Mouse (Mus musculus): Measurements from ENCODE around the gene Pik3c2g. TPM values are rescaled to one million over a fixed set of nuclear protein-coding genes. Genes with fewer than 3 reads are reported as not detected.
"Not testable (repeated sequence)": the region's sequence is repeated elsewhere in the genome, so short reads cannot be mapped to it uniquely, and the experiment has no call there.

The Pik3c2g gene
- polyA plus RNA-seq, 1 experiment: 0.02 TPM

GRCm38 (mm10) chr6:139882076-139882475 lies 295.1 kb downstream of the Pik3c2g start:
- TF ChIP-seq CTCF (IDR thresholded peaks at IDR 0.05; ENCODE audit: extremely low read depth, insufficient read depth, low read length) (no peak), POLR2A (IDR thresholded peaks at IDR 0.05; ENCODE audit: extremely low read depth, insufficient read depth, low read length) (no peak)
- no peak overlapping the region for H3K4me3 ChIP-seq (ENCODE audit: insufficient read depth, low read length)

DNA sequence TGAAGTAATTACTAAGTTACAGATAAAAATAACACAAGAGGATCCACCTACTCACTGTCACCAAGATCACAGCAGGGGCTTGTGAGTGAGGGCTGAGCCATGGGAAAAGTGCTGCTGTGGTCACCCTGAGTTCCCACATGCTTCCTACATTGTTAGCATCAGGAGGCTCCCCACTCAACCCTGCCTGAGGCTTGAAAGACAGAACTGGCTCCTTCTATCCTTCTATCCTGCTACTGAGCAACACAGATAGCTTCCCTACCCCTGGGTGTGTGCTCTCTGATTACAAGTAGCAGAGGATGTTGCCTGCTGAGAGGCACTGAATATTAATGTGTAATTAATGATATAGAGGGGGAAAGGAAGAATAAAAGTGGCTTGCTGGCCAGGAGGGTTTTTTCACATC lies 300.2 kb downstream of the Pik3c2g start:
- Histone ChIP-seq H3K27ac (ENCODE audit: insufficient read depth, low read length) (no peak overlapping the region), H3K4me3 (ENCODE audit: insufficient read depth, low read length) (no peak overlapping the region), H3K4me1 (ENCODE audit: control insufficient read depth, insufficient read depth, low read length) (no peaks in the 10 kb centered on the region)
- TF ChIP-seq CTCF (IDR thresholded peaks at IDR 0.05; ENCODE audit: extremely low read depth, insufficient read depth, low read length): no peak
- no peak for TF ChIP-seq POLR2A (IDR thresholded peaks at IDR 0.05; ENCODE audit: extremely low read depth, insufficient read depth, low read length)

More at GRCm38 (mm10) chr6:139882076-139882475, 295.1 kb downstream of the Pik3c2g start:
- Histone ChIP-seq H3K27ac (ENCODE audit: insufficient read depth, low read length) (no peak overlapping the region), H3K4me1 (ENCODE audit: control insufficient read depth, insufficient read depth, low read length) (no peaks in the 10 kb centered on the region)

- Histone ChIP-seq H3K27ac (ENCODE audit: insufficient read depth, low read length) (no peak overlapping the region), H3K4me1 (ENCODE audit: control insufficient read depth, insufficient read depth, low read length) (no peaks in the 10 kb centered on the region), H3K4me3 (ENCODE audit: insufficient read depth, low read length) (no peak overlapping the region)
- TF ChIP-seq POLR2A (IDR thresholded peaks at IDR 0.05; ENCODE audit: extremely low read depth, insufficient read depth, low read length): no peak
- TF ChIP-seq CTCF (IDR thresholded peaks at IDR 0.05; ENCODE audit: extremely low read depth, insufficient read depth, low read length): no peak
Observed at GRCm38 (mm10) chr6:139895637-139896036, 308.6 kb downstream of the Pik3c2g start.

DNA sequence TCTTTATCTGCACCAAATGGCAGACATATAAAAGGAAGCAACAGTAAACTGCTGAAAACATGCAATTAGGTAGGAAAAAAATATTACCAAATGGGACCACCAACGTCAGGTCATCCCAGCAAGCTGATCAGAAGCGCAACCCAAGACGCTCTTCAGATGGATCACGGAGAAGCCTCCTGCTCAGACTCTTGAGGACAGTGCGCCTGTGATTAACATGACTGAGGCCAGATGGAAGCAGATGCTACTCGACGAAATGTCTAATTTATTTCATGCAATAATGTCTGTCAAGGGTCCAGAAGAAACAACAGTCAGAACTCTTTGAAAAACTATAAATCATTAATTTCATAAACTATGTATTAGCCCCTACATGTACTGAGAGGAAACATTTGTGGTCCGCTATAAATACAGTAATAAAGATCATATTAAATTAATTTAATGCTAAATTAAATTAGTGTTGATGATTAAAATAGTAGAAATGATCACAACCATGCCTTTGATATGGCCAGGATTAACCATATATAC lies 312.7 kb downstream of the Pik3c2g start:
- no peak overlapping the region for H3K4me3 ChIP-seq (ENCODE audit: insufficient read depth, low read length)
- no peaks in the 10 kb centered on the region for H3K4me1 ChIP-seq (ENCODE audit: control insufficient read depth, insufficient read depth, low read length)
- no peak overlapping the region for H3K27ac ChIP-seq (ENCODE audit: insufficient read depth, low read length)
- TF ChIP-seq POLR2A (IDR thresholded peaks at IDR 0.05; ENCODE audit: extremely low read depth, insufficient read depth, low read length) (no peak), CTCF (IDR thresholded peaks at IDR 0.05; ENCODE audit: extremely low read depth, insufficient read depth, low read length) (no peak)

DNA sequence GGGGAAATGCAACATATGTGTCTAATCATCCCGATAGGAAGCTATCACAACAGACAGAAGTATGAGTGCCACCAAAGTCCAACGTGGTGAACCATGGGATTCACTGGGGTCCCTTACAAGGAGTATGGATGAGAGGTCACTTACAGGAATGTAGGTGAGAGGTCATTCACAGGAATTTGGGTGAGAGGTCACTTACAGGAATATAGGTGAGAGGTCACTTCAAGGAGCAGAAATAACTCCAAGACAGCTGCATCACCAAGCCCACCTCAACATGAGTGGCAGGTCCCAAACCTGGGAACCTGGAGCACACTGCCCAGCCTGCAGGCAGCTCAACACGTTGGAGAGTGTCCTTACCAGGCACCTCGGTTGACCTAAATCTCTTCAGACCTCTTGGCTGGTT lies 314.8 kb downstream of the Pik3c2g start:
- Histone ChIP-seq H3K27ac (ENCODE audit: insufficient read depth, low read length) (no peak overlapping the region), H3K4me1 (ENCODE audit: control insufficient read depth, insufficient read depth, low read length) (no peaks in the 10 kb centered on the region), H3K4me3 (ENCODE audit: insufficient read depth, low read length) (no peak overlapping the region)
- TF ChIP-seq POLR2A (IDR thresholded peaks at IDR 0.05; ENCODE audit: extremely low read depth, insufficient read depth, low read length): no peak
- TF ChIP-seq CTCF (IDR thresholded peaks at IDR 0.05; ENCODE audit: extremely low read depth, insufficient read depth, low read length): no peak

DNA sequence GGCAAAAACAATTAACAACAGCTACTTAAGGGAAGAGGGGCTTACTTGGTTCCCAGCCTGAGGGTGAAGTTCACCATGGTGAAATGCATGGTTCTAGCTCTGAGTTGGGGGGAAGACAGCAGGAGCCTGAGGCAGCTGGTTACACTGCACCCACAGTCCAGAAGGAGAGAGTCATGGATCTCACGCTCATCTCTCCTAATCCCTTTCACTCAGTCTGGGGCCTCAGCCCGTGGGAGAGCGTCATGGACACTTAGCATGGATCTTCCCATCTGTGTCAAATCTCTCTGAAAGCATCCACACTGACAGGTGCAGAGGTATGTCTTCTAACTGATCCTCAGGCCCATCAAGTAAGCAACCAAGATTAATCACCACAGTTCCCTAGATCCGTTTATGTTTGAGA lies 320.1 kb downstream of the Pik3c2g start:
- Histone ChIP-seq H3K27ac (ENCODE audit: insufficient read depth, low read length) (no peak overlapping the region), H3K4me1 (ENCODE audit: control insufficient read depth, insufficient read depth, low read length) (no peaks in the 10 kb centered on the region), H3K4me3 (ENCODE audit: insufficient read depth, low read length) (no peak overlapping the region)
- TF ChIP-seq CTCF (IDR thresholded peaks at IDR 0.05; ENCODE audit: extremely low read depth, insufficient read depth, low read length) (no peak), POLR2A (IDR thresholded peaks at IDR 0.05; ENCODE audit: extremely low read depth, insufficient read depth, low read length) (no peak)

GRCm38 (mm10) chr6:139908997-139909669 lies 322.1 kb downstream of the Pik3c2g start:
- TF ChIP-seq POLR2A (IDR thresholded peaks at IDR 0.05; ENCODE audit: extremely low read depth, insufficient read depth, low read length): no peak
- no peak for TF ChIP-seq CTCF (IDR thresholded peaks at IDR 0.05; ENCODE audit: extremely low read depth, insufficient read depth, low read length)
- H3K4me1 ChIP-seq (ENCODE audit: control insufficient read depth, insufficient read depth, low read length): no peaks in the 10 kb centered on the region
- no peak overlapping the region for H3K27ac ChIP-seq (ENCODE audit: insufficient read depth, low read length)
- no peak overlapping the region for H3K4me3 ChIP-seq (ENCODE audit: insufficient read depth, low read length)

DNA sequence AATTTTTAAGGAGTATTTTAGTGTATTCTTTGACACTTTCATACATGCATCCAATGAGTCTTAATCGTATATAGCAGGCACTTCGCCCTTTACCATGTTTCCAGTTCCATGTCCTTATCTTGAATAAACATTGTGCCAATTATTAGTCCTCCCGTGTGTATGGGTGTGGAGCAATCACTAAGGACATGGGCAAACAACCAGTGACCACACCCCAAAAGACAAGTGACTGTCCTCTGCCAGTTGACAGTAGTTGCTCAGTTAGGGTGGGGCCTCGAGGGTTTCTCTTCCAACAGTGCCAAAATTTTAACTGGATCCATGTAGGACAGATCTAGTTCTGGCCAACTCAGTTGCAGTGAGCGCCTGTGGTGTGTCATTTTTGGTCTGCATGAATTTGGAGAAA lies 341.7 kb downstream of the Pik3c2g start:
- TF ChIP-seq CTCF (IDR thresholded peaks at IDR 0.05; ENCODE audit: extremely low read depth, insufficient read depth, low read length): no peak
- no peak for TF ChIP-seq POLR2A (IDR thresholded peaks at IDR 0.05; ENCODE audit: extremely low read depth, insufficient read depth, low read length)
- no peak overlapping the region for H3K27ac ChIP-seq (ENCODE audit: insufficient read depth, low read length)
- H3K4me1 ChIP-seq (ENCODE audit: control insufficient read depth, insufficient read depth, low read length): no peaks in the 10 kb centered on the region
- no peak overlapping the region for H3K4me3 ChIP-seq (ENCODE audit: insufficient read depth, low read length)

DNA sequence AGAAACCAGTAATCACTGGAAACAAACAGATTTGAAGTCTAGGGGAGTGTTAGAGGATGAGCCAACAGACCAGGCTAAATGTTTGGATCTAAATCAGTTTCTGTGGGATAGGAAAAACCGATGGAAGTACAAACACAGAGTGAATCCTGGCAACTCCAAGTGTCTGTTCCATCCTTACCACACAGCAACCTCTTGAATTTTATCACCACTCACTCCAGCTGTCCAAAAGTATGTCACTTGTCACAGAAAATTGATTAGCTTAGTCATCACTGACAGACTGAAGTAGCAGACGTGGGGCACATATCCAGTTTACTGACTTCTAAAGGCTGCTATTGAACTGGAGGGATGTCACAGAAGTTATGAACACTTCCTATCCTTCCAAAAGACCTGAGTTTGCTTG lies 347.8 kb downstream of the Pik3c2g start:
- no peak for TF ChIP-seq POLR2A (IDR thresholded peaks at IDR 0.05; ENCODE audit: extremely low read depth, insufficient read depth, low read length)
- no peak for TF ChIP-seq CTCF (IDR thresholded peaks at IDR 0.05; ENCODE audit: extremely low read depth, insufficient read depth, low read length)
- no peak overlapping the region for H3K4me3 ChIP-seq (ENCODE audit: insufficient read depth, low read length)
- H3K4me1 ChIP-seq (ENCODE audit: control insufficient read depth, insufficient read depth, low read length): no peaks in the 10 kb centered on the region
- no peak overlapping the region for H3K27ac ChIP-seq (ENCODE audit: insufficient read depth, low read length)

- not testable (repeated sequence) for H3K4me1 ChIP-seq (ENCODE audit: control insufficient read depth, insufficient read depth, low read length); H3K27ac ChIP-seq (ENCODE audit: insufficient read depth, low read length); H3K4me3 ChIP-seq (ENCODE audit: insufficient read depth, low read length)
Observed at GRCm38 (mm10) chr6:139937581-139937980, 350.6 kb downstream of the Pik3c2g start.
